Mouse (Mus musculus): Measurements from ENCODE around the gene Gm21874.
"Not testable (repeated sequence)": the region's sequence is repeated elsewhere in the genome, so short reads cannot be mapped to it uniquely, and the experiment has no call there.

The Gm21874 gene

DNA sequence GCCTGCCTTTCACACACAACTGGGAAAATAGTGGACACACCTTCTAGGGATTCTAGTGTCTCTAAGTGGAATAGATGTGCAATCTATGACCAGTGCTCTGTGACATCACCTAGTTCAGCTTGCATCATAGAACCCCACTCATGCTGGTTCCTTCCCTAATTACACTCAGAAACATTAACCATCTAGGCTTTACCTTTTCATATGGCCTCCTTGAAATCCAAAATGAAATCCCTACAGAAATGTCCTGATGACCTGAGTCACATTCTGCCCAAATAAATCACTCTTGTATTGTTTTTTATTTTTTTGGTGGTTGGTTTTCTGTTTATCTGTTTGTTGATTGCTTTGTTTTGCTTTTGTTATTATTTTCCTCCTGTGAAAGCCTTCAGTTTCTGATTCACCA is at the start of gene Gm21874:
Gene Gm21874, minus strand, starts transcription at position 101 of the 400 bp plus-strand sequence.
- not testable (repeated sequence) for DNase-seq (ENCODE audit: low read depth)

Data from NIH3T3 (cell line).